Mouse (Mus musculus): Measurements from ENCODE around the gene Gm16253. TPM values are rescaled to one million over a fixed set of nuclear protein-coding genes. Genes with fewer than 3 reads are reported as not detected.

Gene Gm16253
- total and polyA plus RNA-seq, 3 experiments: 1.4 TPM; not detected in 2

DNA sequence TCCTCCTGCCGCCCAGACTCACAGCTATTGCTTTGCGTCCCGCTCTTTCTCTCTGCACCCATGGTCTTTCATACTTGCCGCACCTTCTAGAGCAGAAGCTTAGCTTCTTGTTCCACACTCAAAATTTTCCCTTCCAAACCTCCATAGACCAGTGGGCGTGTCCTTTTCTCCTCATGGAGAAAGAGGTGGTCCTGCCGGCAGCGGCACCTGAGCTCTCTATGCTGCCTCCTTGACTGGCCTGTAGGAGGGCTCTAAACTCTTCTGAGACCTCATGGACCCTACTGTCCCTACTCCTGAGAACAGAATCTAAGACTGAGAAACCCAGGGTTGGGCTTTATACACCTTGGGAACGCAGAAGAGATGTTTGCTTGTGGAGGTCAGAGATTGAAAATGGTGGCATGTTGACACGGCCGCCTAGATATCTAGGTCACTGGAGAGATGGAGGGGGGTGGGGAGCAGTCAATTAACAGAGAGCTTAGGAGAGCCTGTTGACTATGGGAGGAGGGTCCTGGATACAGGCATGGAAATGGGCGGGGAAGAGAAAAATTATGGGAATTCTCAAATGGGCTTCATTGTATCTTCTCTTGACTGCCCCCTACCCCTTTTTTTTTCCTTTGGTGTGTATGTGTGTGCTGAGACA is 6.7 kb upstream of the Gm16253 start:
- no peak for DNase-seq (ENCODE audit: low read depth, low spot score)
- Histone ChIP-seq H3K27ac (ENCODE audit: control insufficient read depth, low read depth, low read length) (no peak overlapping the region), H3K4me3 (ENCODE audit: control insufficient read depth in 1 of 2, insufficient read depth in 1 of 2, low read depth in 2 of 2, low read length in 2 of 2) (no peak overlapping the region), H3K27me3 (ENCODE audit: control insufficient read depth in 1 of 2, insufficient read depth in 2 of 2, low read length in 2 of 2) (no peaks in the 10 kb centered on the region), H3K36me3 (ENCODE audit: control insufficient read depth in 1 of 2, insufficient read depth in 2 of 2, low read length in 2 of 2) (peaks cover 0 to 11% of the 10 kb centered on the region in 2 experiments; a peak in 2 of 4 replicates), H3K79me2 (ENCODE audit: control insufficient read depth, insufficient read depth, low read length, poor library complexity) (no peaks in the 10 kb centered on the region), H3K9me3 (replicated peaks; ENCODE audit: insufficient read depth, low read length) (no peaks in the 10 kb centered on the region), H3K4me1 (ENCODE audit: control insufficient read depth in 1 of 2, insufficient read depth in 2 of 2, low read length in 2 of 2) (peaks cover 18 to 23% of the 10 kb centered on the region in 2 experiments), H3K9ac (ENCODE audit: control insufficient read depth, low read depth, low read length, poor library complexity, severe bottlenecking) (no peak overlapping the region)
- no peak for TF ChIP-seq MAFK (IDR thresholded peaks at IDR 0.05; ENCODE audit: borderline replicate concordance, low read depth, low read length)
- no peak for TF ChIP-seq EP300 (IDR thresholded peaks at IDR 0.05; ENCODE audit: low read depth in 1 of 2, low read length in 2 of 2)
- TF ChIP-seq ELF1 (IDR thresholded peaks at IDR 0.05; ENCODE audit: low read depth, low read length): no peak
- TF ChIP-seq ZC3H11A (IDR thresholded peaks at IDR 0.05; ENCODE audit: low read depth, low read length): no peak
- no peak for TF ChIP-seq TBP (IDR thresholded peaks at IDR 0.05; ENCODE audit: low read depth, low read length)
- TF ChIP-seq POLR2AphosphoS2 (IDR thresholded peaks at IDR 0.05; ENCODE audit: low read length): no peak
- no peak for TF ChIP-seq CHD1 (IDR thresholded peaks at IDR 0.05; ENCODE audit: low read depth, low read length)
- no peak for TF ChIP-seq MAX (IDR thresholded peaks at IDR 0.05; ENCODE audit: low read length)
- no peak for TF ChIP-seq HCFC1 (IDR thresholded peaks at IDR 0.05; ENCODE audit: low read depth, low read length)
- TF ChIP-seq CHD2 (IDR thresholded peaks at IDR 0.05; ENCODE audit: low read length): no peak
- TF ChIP-seq USF2 (IDR thresholded peaks at IDR 0.05; ENCODE audit: borderline replicate concordance in 1 of 2, insufficient read depth in 1 of 2, low read depth in 1 of 2, low read length in 2 of 2): no peak
- no peak for TF ChIP-seq ETS1 (IDR thresholded peaks at IDR 0.05; ENCODE audit: low read depth, low read length)
- TF ChIP-seq POLR2A (IDR thresholded peaks at IDR 0.05; ENCODE audit: control insufficient read depth in 1 of 2, insufficient read depth in 1 of 2, low read depth in 1 of 2, low read length in 2 of 2, poor library complexity in 1 of 2): no peak
- no peak for TF ChIP-seq MXI1 (IDR thresholded peaks at IDR 0.05; ENCODE audit: low read depth, low read length)
- TF ChIP-seq MYC (IDR thresholded peaks at IDR 0.05; ENCODE audit: low read depth, low read length): no peak
- TF ChIP-seq BHLHE40 (IDR thresholded peaks at IDR 0.05; ENCODE audit: borderline replicate concordance, low read depth, low read length): no peak
- TF ChIP-seq RAD21 (IDR thresholded peaks at IDR 0.05; ENCODE audit: low read depth, low read length): no peak
- TF ChIP-seq SIN3A (IDR thresholded peaks at IDR 0.05; ENCODE audit: low read length): no peak
- no peak for TF ChIP-seq MAZ (IDR thresholded peaks at IDR 0.05; ENCODE audit: low read depth, low read length)

DNA sequence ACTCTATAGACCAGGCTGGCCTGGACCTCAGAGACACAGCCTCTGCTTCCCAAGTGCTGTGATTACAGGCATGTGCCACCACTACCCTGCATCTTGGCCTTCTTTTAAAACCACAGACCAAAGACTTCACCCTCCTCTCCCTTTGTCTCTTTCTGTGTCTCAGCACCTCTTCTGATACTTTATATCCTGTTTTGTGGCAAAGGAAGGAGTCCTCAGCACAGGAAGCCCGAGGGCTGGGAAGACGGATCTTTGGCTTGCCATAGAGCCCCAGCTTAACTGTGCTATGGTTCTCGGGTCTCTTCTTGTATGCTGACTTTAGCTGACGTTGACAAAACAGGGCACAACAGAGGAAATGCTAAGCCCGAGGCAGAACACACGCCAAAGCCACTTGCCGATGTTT is 6.1 kb upstream of the Gm16253 start:
- no peak overlapping the region for H3K27ac ChIP-seq (ENCODE audit: control insufficient read depth, low read depth, low read length)
- H3K79me2 ChIP-seq (ENCODE audit: control insufficient read depth, insufficient read depth, low read length, poor library complexity): no peaks in the 10 kb centered on the region
- H3K9me3 ChIP-seq (replicated peaks; ENCODE audit: insufficient read depth, low read length): no peaks in the 10 kb centered on the region
- DNase-seq (ENCODE audit: low read depth, low spot score): no peak
- H3K4me3 ChIP-seq (ENCODE audit: control insufficient read depth in 1 of 2, insufficient read depth in 1 of 2, low read depth in 2 of 2, low read length in 2 of 2): no peak overlapping the region
- no peaks in the 10 kb centered on the region for H3K27me3 ChIP-seq (ENCODE audit: control insufficient read depth in 1 of 2, insufficient read depth in 2 of 2, low read length in 2 of 2)
- peaks cover 12 to 19% of the 10 kb centered on the region in 2 experiments for H3K4me1 ChIP-seq (ENCODE audit: control insufficient read depth in 1 of 2, insufficient read depth in 2 of 2, low read length in 2 of 2)
- no peak overlapping the region for H3K9ac ChIP-seq (ENCODE audit: control insufficient read depth, low read depth, low read length, poor library complexity, severe bottlenecking)
- H3K36me3 ChIP-seq (ENCODE audit: control insufficient read depth in 1 of 2, insufficient read depth in 2 of 2, low read length in 2 of 2): peaks cover 0 to 6% of the 10 kb centered on the region in 2 experiments; a peak in 2 of 4 replicates
- TF ChIP-seq CTCF (IDR thresholded peaks at IDR 0.05 in 2 of 3, conservative IDR thresholded peaks at IDR 0.05 in 1 of 3; ENCODE audit: control insufficient read depth in 1 of 3, insufficient read depth in 1 of 3, low read depth in 2 of 3, low read length in 3 of 3, poor library complexity in 1 of 3, severe bottlenecking in 1 of 3) (no peak), ZKSCAN1 (IDR thresholded peaks at IDR 0.05; ENCODE audit: low read depth, low read length) (no peak), SIN3A (IDR thresholded peaks at IDR 0.05; ENCODE audit: low read length) (no peak), ZC3H11A (IDR thresholded peaks at IDR 0.05; ENCODE audit: low read depth, low read length) (no peak), USF1 (IDR thresholded peaks at IDR 0.05; ENCODE audit: low read depth, low read length) (no peak), ZNF384 (IDR thresholded peaks at IDR 0.05; ENCODE audit: low read depth, low read length) (no peak), POLR2AphosphoS5 (IDR thresholded peaks at IDR 0.05; ENCODE audit: borderline replicate concordance, low read depth, low read length) (no peak)

Measured in MEL (cell line).